Mouse (Mus musculus) limb, embryonic 14.5 days (tissue): Measurements from ENCODE around the gene Tssk2. TPM values are rescaled to one million over a fixed set of nuclear protein-coding genes. Genes with fewer than 3 reads are reported as not detected.
A peak's percentile ranks its signal among the peaks of the same experiment; 100 is the strongest.

Source experiments
- ATAC-seq: fragments of 200-750 bp; cut with Nextera tagmentation; 2 replicates; pipeline ENCODE4 v1.8.0; 2017; ENCODE audit warnings: low read depth, moderate number of reproducible peaks, moderate TSS enrichment; ENCODE audit not compliant: low FRiP score
- DNase-seq: peaks from one replicate; pipeline ENCODE4 v3.0.0-alpha.2; 2015; ENCODE audit warnings: low spot score
- H3K27ac ChIP-seq: fragments of 300-500 bp; sonication (generic); replicated peaks from 2 replicates; pipeline ENCODE4 v1.5.1; 2014; ENCODE audit warnings: low read depth, mild to moderate bottlenecking, low read length, moderate library complexity, mixed read lengths
- H3K27me3 ChIP-seq: fragments of 300-500 bp; sonication (generic); 2 replicates; pipeline ENCODE4 v1.6.1; 2014; ENCODE audit warnings: low read length, mixed read lengths; ENCODE audit not compliant: control insufficient read depth, insufficient read depth
- H3K36me3 ChIP-seq: fragments of 300-500 bp; sonication (generic); 2 replicates; pipeline ENCODE4 v1.6.1; 2014; ENCODE audit warnings: mild to moderate bottlenecking, low read length, moderate library complexity, mixed read lengths; ENCODE audit not compliant: control insufficient read depth, insufficient read depth
- H3K4me1 ChIP-seq: fragments of 300-500 bp; sonication (generic); 2 replicates; pipeline ENCODE4 v1.6.1; 2014; ENCODE audit warnings: antibody characterized with exemption, low read length, mixed read lengths; ENCODE audit not compliant: control insufficient read depth, insufficient read depth
- H3K4me2 ChIP-seq: fragments of 300-500 bp; sonication (generic); replicated peaks from 2 replicates; pipeline ENCODE4 v1.6.1; 2014; ENCODE audit warnings: low read depth, mild to moderate bottlenecking, low read length, moderate library complexity; ENCODE audit not compliant: severe bottlenecking
- H3K4me3 ChIP-seq: fragments of 300-500 bp; sonication (generic); replicated peaks from 2 replicates; pipeline ENCODE4 v1.5.1; 2014; ENCODE audit warnings: low read length
- H3K9ac ChIP-seq: fragments of 300-500 bp; sonication (generic); 2 replicates; pipeline ENCODE4 v1.6.1; 2014; ENCODE audit warnings: mild to moderate bottlenecking, low read depth, low read length, moderate library complexity; ENCODE audit not compliant: severe bottlenecking
- H3K9me3 ChIP-seq: fragments of 300-500 bp; sonication (generic); 2 replicates; pipeline ENCODE4 v1.6.1; 2016; ENCODE audit warnings: low read length; ENCODE audit not compliant: control insufficient read depth
- POLR2A ChIP-seq: fragments of 200-500 bp; IDR thresholded peaks from 2 replicates; pipeline ENCODE4 v1.8.0; 2012; ENCODE audit warnings: inconsistent platforms, mild to moderate bottlenecking, moderate library complexity, borderline replicate concordance; ENCODE audit not compliant: insufficient read depth, insufficient read length; ENCODE audit errors: extremely low read depth
- WGBS: fragments of 180-500 bp; shearing (Covaris S2); extraction: QIAGEN DNeasy Blood & Tissue Kit; methylation state at CpG from one replicate; pipeline ENCODE4 v1.1.7; 2014; 5-methylcytosine and 5-hydroxymethylcytosine counted together
- polyA plus RNA-seq, 2 experiments: library from polyadenylated mRNA; depleted of rRNA in 1 of 2; stranded (reverse) in 1 of 2; unstranded in 1 of 2; fragments of >200 nt; fragmentation: Nextera tagmentation in 1 of 2; extraction: Ambion mirVana in 1 of 2; gene quantifications; 2 replicates each; pipeline versions ENCODE4 v1.2.1 to v1.2.3; 2012 to 2014

The Tssk2 gene
- polyA plus RNA-seq, 2 experiments: 0.14 TPM; not detected in 1

DNA sequence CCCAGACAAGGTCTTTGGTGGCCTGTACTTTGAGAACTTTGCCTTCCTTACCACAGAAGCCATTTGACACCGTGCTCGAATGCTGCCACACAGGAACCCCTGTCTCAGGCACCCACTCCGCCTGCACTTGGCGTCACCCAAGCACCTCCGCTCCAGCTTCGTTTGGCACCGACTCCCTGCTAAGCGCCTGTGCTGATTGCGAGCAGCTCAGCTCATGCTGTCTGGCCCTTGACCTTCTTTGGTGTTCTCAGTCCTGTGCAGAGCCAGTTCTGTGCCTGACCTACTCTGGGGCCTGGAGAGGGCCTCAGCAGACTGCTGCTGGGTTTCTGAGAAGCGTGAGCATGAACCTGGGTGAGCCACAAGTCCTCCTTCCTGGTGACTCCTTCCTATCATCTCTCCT, 38.3 kb downstream of the Tssk2 start:
- no peak overlapping the region for H3K27ac ChIP-seq
- WGBS: 80% methylated on average over 10 of the region's 10 CpGs
- no peak for ATAC-seq
- no peaks in the 10 kb centered on the region for H3K27me3 ChIP-seq
- H3K36me3 ChIP-seq: no peaks in the 10 kb centered on the region
- no peak overlapping the region for H3K9ac ChIP-seq
- no peak overlapping the region for H3K4me3 ChIP-seq
- TF ChIP-seq POLR2A: no peak
- H3K4me1 ChIP-seq: no peaks in the 10 kb centered on the region
- no peaks in the 10 kb centered on the region for H3K9me3 ChIP-seq
- DNase-seq: no peak
- H3K4me2 ChIP-seq: no peak overlapping the region

DNA sequence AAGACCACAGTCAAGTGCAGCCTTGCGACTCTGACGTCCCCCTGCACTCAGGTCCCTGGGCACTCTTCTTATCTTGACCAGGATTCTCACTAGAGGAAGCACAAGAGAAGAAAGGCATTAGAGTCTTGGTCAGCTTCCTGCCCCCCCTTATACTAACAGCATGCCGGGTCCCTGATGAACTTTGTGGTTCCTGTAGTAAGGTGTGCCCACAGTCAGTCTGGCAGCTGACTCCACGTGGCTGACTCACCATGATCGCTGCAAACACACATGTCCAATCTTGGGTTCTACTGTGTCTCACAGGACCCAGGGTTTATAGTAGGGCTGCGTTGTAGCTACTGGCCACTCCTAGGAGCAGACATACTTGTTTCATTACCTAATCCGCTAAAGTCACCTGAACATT, 39.8 kb downstream of the Tssk2 start:
- Histone ChIP-seq H3K4me3 (no peak overlapping the region), H3K27ac (no peak overlapping the region), H3K9me3 (no peaks in the 10 kb centered on the region), H3K36me3 (no peaks in the 10 kb centered on the region), H3K27me3 (no peaks in the 10 kb centered on the region), H3K4me1 (no peaks in the 10 kb centered on the region), H3K9ac (no peak overlapping the region), H3K4me2 (no peak overlapping the region)
- 74% methylated on average over 7 of the region's 7 CpGs for WGBS
- no peak for ATAC-seq
- no peak for DNase-seq
- no peak for TF ChIP-seq POLR2A

DNA sequence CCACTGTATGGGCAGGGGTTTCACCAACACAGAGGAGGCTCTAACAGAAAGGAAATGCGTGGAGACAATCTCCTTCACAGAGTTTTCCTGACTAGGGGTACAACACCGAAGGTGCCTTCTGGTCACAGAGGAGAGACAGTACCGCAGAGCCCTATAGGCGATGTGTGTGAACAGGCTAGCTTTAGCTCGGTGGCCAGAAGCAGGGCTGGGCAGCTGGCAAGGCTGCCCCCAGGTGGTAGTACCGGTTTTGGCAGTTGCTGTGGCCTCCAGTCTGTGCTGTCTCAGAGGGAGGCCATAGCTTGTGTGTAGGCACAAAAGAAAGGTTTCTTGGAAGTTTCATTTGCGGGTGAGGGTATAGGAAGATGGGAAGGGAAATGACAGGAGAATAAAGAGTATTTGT, 40.4 kb downstream of the Tssk2 start:
- Histone ChIP-seq H3K4me3 (no peak overlapping the region), H3K9me3 (no peaks in the 10 kb centered on the region), H3K4me1 (no peaks in the 10 kb centered on the region), H3K9ac (no peak overlapping the region), H3K27me3 (no peaks in the 10 kb centered on the region), H3K36me3 (no peaks in the 10 kb centered on the region), H3K4me2 (no peak overlapping the region), H3K27ac (no peak overlapping the region)
- no peak for TF ChIP-seq POLR2A
- ATAC-seq (no peak; the same call in 1 of the 2 replicates), DNase-seq (peak; percentile 59)
- 12% methylated on average over 7 of the region's 7 CpGs for WGBS

DNA sequence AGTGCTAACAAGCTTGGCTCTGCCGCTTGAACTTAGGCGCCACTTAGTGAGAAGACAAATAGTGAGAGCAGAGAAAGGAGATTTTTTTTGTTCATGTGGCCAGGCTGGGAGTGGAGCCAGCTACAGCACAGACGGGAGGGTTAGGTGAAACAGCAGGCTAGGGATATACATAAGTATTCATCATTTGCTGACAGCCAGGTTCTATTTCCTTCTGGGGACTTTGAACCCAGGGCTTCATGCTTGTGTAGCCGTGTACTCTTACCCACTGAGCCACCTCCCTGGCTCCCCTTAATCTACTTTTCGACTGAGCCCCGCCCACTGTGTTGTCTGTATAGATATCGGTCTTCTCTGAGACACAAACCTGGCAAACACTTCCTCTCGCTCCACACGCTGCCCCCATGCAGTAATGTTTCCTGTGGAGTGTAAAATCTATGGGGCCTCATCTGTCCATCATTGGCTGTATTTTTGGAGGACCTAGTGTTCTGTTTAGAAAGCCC, 40.9 kb downstream of the Tssk2 start:
- DNase-seq: no peak
- 66% methylated on average over 9 of the region's 9 CpGs for WGBS
- no peak overlapping the region for H3K4me2 ChIP-seq

DNA sequence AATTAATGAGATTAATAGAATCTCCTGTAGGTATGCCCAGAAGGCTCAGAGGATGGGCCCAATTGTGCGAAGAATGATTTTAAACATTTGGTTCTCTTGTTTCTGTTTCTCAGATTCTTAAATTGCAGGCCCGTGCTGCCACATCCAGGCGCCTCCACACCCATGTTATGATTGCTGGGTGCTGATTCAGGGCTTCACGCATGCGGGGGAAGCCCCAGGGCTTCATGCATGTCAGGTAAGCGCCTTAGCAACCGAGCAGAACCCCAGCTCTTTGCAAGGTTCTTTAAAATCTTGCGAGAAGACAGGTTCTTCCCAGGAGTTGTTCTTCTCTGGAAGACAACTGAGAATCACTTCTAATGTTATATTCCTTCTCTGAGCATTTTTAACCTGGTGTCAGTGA, 45.0 kb downstream of the Tssk2 start:
- no peak for DNase-seq
- Histone ChIP-seq H3K9ac (no peak overlapping the region), H3K27ac (no peak overlapping the region), H3K4me3 (no peak overlapping the region), H3K9me3 (no peaks in the 10 kb centered on the region), H3K27me3 (no peaks in the 10 kb centered on the region), H3K4me2 (no peak overlapping the region), H3K4me1 (no peaks in the 10 kb centered on the region), H3K36me3 (no peaks in the 10 kb centered on the region)
- ATAC-seq: no peak
- 62% methylated on average over 8 of the region's 8 CpGs for WGBS
- TF ChIP-seq POLR2A: no peak

More for the DNA sequence above, 40.9 kb downstream of the Tssk2 start:
- H3K4me3 ChIP-seq: no peak overlapping the region
- no peaks in the 10 kb centered on the region for H3K4me1 ChIP-seq
- H3K9ac ChIP-seq: no peak overlapping the region
- TF ChIP-seq POLR2A: no peak
- H3K9me3 ChIP-seq: no peaks in the 10 kb centered on the region
- no peaks in the 10 kb centered on the region for H3K27me3 ChIP-seq
- ATAC-seq: no peak
- H3K27ac ChIP-seq: no peak overlapping the region
- H3K36me3 ChIP-seq: no peaks in the 10 kb centered on the region
